Comparison of ENCODE assay signal across 13 mouse cellular contexts in the genomic region with DNA sequence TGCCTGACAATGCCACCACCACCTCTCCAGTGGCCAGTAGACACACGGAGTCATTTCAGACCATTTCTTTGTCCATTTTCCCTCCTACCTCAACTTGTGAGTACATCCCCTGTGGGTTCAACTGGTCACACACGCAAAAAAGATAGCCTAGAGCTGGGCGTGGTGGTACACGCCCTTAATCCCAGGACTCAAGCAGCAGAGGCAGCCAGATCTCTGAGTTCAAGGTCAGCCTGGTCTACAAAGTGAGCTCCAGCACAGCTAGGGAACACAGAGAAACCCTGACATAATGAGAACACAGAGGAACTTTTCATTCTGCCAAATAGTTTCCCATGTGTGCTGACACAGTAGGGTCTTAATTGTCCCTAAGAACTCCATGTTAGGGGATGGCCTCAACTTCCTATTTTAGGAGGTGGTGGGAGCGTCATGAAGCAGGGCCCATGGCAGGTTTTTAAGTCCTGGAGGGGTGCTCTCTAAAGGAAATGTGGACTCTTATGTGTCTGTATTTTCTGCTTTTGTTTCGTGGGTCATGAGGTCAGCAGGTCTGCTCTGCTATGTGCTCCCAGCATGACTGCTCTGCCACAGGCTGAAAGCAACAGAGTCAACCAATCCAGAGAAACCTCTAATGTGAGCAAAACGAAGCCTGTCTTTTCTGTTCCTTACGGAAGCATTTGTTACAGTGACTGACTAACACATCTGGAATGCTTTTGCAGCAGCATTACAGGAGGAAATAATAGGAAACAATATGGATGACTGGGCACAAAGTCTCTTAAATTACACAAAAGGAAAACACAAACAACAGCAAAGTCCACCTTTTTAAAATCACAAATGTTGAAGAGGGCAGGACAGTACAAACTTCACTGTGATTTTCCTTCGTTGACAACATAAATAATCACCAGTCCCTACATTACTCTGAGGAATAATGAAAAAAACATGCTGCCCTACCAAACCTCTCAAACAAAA.
A peak's percentile ranks its signal among the peaks of the same experiment; 100 is the strongest.
DNase-seq lines count a peak whose midpoint lies in the region; ATAC-seq lines count a peak whose summit lies in the region.
"Had no signal": no experiment of that assay in that cellular context is flagged by ENCODE, and none has a peak within 500 bp of the region (broad histone marks: within the 10 kb centered on the region; RNA-seq: fewer than 3 reads in every experiment).

No protein-coding gene starts in this region.

- H3K27me3 ChIP-seq in kidney, embryonic 14.5 days (ENCODE audit: control insufficient read depth, insufficient read depth, low read length) = no peaks in the 10 kb centered on the region
- no peaks in the 10 kb centered on the region for H3K27me3 ChIP-seq in neural tube, embryonic 11.5 days (ENCODE audit: control insufficient read depth, insufficient read depth, low read length)
- H3K27me3 ChIP-seq: lung, embryonic 15.5 days; midbrain, embryonic 13.5 days had no signal

- H3K4me3 ChIP-seq in kidney, embryonic 14.5 days (ENCODE audit: low read length) = no peak overlapping the region
- H3K4me3 ChIP-seq in neural tube, embryonic 11.5 days (ENCODE audit: low read depth, low read length) = no peak overlapping the region
- H3K4me3 ChIP-seq: gastrocnemius, adult 2 months; lung, embryonic 15.5 days; midbrain, embryonic 13.5 days had no signal

- H3K36me3 ChIP-seq in kidney, embryonic 14.5 days (ENCODE audit: control insufficient read depth, insufficient read depth, low read length) = no peaks in the 10 kb centered on the region; the same call in 1 of the 2 replicates
- no peaks in the 10 kb centered on the region for H3K36me3 ChIP-seq in neural tube, embryonic 11.5 days (ENCODE audit: control insufficient read depth, insufficient read depth, low read length)
- H3K36me3 ChIP-seq: lung, embryonic 15.5 days had no signal

- no peaks in the 10 kb centered on the region for H3K9me3 ChIP-seq in kidney, embryonic 14.5 days (ENCODE audit: control insufficient read depth, low read length)
- H3K9me3 ChIP-seq in neural tube, embryonic 11.5 days (ENCODE audit: control insufficient read depth, low read length) = no peaks in the 10 kb centered on the region
- H3K9me3 ChIP-seq: lung, embryonic 15.5 days; midbrain, embryonic 13.5 days had no signal

- H3K9ac ChIP-seq in kidney, embryonic 14.5 days (ENCODE audit: low read depth, low read length) = no peak overlapping the region
- H3K9ac ChIP-seq in neural tube, embryonic 11.5 days (ENCODE audit: low read length) = no peak overlapping the region
- H3K9ac ChIP-seq: lung, embryonic 15.5 days; midbrain, embryonic 13.5 days had no signal

- H3K4me2 ChIP-seq in kidney, embryonic 14.5 days (replicated peaks; ENCODE audit: low read depth, low read length) = no peak overlapping the region
- no peak overlapping the region for H3K4me2 ChIP-seq in neural tube, embryonic 11.5 days (ENCODE audit: low read depth)
- H3K4me2 ChIP-seq: lung, embryonic 15.5 days; midbrain, embryonic 13.5 days had no signal

- H3K27ac ChIP-seq in kidney, embryonic 14.5 days (ENCODE audit: low read depth, low read length) = no peak overlapping the region
- 0 out of 2 replicates have a peak overlapping the region, but pooled peaks have one; percentile 14 for H3K27ac ChIP-seq in neural tube, embryonic 11.5 days (ENCODE audit: low read depth, low read length)
- H3K27ac ChIP-seq: gastrocnemius, adult 2 months; lung, embryonic 15.5 days; midbrain, embryonic 13.5 days had no signal

- 60% methylated on average over 9 of the region's 9 CpGs for WGBS in kidney, embryonic 14.5 days
- 52% methylated on average over 9 of the region's 9 CpGs for WGBS in neural tube, embryonic 11.5 days

- peaks cover 9% of the 10 kb centered on the region; the same call in 1 of the 2 replicates for H3K4me1 ChIP-seq in kidney, embryonic 14.5 days (ENCODE audit: control insufficient read depth, insufficient read depth, low read length)
- no peaks in the 10 kb centered on the region; the same call in 1 of the 2 replicates for H3K4me1 ChIP-seq in neural tube, embryonic 11.5 days (ENCODE audit: control insufficient read depth, insufficient read depth, low read length)
- H3K4me1 ChIP-seq: lung, embryonic 15.5 days had no signal

- ATAC-seq in kidney, embryonic 14.5 days (ENCODE audit: low FRiP score, low TSS enrichment) = peak; percentile 49; the same call in 1 of the 2 replicates
- ATAC-seq in neural tube, embryonic 11.5 days (ENCODE audit: insufficient read depth, low FRiP score, low TSS enrichment) = no peak
- ATAC-seq: activated CD4-positive, CD25-positive, alpha-beta regulatory T cell, adult 4 months; midbrain, embryonic 13.5 days had no signal

- no peak for DNase-seq in kidney, adult 18-20 months
- peak; percentile 64 for DNase-seq in ZHBTc4 (ENCODE audit: low read depth, low spot score)
- DNase-seq in forelimb bud, embryonic 11.5 days (ENCODE audit: low read depth, low spot score) = peak; percentile 77
- no peak for DNase-seq in neural tube, embryonic 11.5 days (ENCODE audit: low spot score)
- DNase-seq in heart, adult 18-20 months = no peak
- no peak for DNase-seq in layer of hippocampus, postnatal 36 days
- DNase-seq in layer of hippocampus, adult 8-10 months (ENCODE audit: low spot score in 2 of 2) = no peak
- DNase-seq: gastrocnemius, adult 2 months; kidney, adult 11 months had no signal

Comparison
In these comparisons a context has a peak if more than half of its experiments do, and no peak if none do; other contexts are left out.
1. DNase-seq: peak in ZHBTc4 (single experiment) and forelimb bud, embryonic 11.5 days (single experiment); none in kidney, adult 18-20 months (single experiment), neural tube, embryonic 11.5 days (single experiment), heart, adult 18-20 months (0 of 2), layer of hippocampus, postnatal 36 days (0 of 2) and layer of hippocampus, adult 8-10 months (0 of 2).